Mouse (Mus musculus) left cerebral cortex, adult 9 months (tissue): Measurements from ENCODE around the gene Arf3.

Experiments
- DNase-seq, 2 experiments: peaks; one replicate each; pipeline ENCODE4 v3.0.0; 2022; ENCODE audit warnings: low spot score in 2 of 2

Gene Arf3

DNA sequence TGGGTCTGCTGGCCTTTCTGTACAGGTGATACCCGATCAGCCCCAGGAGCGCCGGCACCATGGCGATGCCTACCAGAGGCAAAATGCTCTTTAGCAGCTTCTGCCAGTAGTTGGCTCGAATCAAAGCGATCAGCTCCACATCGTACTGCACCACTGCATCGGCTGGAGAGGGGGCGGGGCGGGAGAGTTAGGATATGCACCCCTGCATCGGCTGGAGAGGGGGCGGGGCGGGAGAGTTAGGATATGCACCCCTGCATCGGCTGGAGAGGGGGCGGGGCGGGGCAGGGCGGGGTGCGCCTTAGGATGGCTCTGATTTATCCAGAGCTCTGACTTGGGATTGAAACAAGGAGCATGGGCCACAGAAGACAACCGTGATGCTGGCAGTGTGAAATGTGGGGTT is 38.6 kb downstream of the Arf3 start:
- no peak for DNase-seq

GRCm38 (mm10) chr15:98722854-98723253 is 40.2 kb downstream of the Arf3 start:
- DNase-seq: no peak

DNA sequence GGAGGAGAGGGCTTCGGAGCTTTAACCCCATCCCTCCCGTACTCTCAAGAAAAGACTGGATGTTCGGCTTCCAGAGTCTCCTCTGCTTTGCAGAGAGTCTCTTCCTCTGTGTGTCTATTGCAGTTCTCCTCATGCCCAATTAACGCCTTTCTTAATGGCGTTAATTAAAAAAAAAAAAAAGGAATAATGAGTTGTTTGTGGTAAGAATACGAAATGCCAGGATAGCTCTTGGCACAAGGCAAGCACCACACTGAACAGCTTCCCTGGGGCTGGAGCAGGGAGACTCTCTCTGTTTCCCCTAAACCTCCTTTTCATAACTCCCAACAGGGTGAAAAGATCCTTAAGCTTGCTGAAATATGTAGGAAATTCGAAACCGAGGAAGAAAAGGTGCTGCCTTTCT is 40.8 kb downstream of the Arf3 start:
- no peak for DNase-seq

GRCm38 (mm10) chr15:98717301-98717700 is 45.7 kb downstream of the Arf3 start:
- DNase-seq: no peak

DNA sequence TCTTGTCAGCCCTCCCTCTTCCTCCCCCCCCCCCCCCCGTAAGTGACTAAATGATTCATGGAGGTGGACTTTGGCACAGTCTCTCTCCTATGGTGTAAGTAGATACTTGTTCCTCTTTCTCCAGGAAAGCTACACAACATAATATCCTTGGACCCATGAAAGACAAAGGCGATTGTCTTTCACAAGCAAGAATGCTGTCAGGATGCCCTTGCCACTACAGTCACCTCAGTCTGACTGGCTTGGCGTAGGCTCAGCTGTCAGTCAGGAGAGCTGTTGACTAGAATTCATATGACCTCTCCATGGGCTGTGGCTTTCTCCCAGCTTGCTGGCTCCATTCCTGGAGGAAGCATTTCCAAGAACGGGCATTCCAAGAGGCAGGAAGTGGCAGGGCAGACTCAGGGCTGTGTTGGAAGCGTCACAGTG is 48.8 kb downstream of the Arf3 start:
- no peak for DNase-seq

DNA sequence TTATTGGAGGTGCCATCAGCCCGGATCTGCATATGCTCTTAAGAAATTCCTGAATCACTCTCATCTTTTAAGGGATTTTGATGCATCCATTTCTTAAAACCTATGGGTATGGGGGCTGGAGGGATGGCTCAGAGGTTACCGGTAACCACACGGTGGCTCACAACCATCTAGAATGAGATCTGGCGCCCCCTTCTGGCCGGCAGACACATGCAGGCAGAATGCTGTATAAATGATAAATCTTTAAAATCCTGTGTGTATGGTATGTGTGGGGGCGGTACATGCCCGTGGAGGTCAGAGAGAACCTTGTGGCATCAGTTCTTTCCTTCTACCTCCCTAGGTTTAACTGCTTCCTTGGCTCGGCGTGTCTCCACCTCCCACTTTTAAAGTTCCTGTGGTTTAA is 52.6 kb downstream of the Arf3 start:
- DNase-seq: peak in 1 of 2 experiments; percentile 54

GRCm38 (mm10) chr15:98707766-98708372 is 55.1 kb downstream of the Arf3 start, which contains the start of gene Ccdc65:
Gene Ccdc65 (plus strand): TSS chr15:98708207.
- DNase-seq: peak; percentile 74 to 94

GRCm38 (mm10) chr15:98704312-98704711 is 58.7 kb downstream of the Arf3 start:
- DNase-seq: no peak

DNA sequence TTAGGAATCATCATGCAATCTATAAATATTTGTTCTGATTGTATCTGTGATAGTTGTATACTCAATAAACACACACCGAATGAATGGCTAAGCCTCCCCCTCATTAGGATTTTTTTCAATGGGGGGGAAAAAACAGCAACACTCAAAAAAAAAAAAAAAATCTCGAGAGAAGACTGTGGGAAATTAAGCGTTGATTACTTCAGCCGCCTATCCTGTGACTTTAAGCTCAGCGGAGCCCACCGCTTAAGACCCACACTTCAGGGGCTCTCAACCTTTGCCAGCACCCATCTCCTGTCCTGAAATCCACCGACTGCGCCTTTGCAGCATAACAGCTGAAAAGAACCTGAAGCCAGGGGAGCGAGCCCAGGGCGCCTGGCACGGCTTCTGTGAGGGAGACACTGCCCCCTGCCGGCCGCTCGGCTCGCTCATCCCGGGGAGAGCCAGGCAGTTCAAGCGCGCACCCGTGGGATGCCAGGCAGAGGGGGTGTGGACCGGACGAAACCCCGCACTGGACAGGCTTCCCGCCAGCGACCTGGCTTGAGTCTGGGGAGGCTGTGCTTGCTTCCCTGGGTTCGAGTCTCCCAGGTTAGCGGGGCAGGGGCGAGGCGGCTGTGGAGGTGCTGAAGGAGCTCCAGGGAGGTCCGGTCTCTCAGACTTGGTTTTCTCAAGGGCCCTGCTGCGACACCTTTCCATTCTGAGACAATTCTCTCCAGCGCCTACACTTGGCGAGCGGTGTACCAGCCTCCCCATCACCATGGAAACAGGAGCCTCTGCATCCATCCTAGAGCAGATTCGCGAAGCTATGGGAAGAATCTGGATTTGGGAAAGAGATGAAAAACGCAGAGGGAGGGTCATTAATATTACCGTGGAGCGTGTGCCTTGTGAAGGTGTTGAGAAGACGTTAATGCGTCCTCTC is 63.6 kb downstream of the Arf3 start:
- peak; percentile 70 to 94 for DNase-seq

- no peak for DNase-seq
These were observed 66.8 kb downstream of the Arf3 start for GRCm38 (mm10) chr15:98696216-98696615.

- DNase-seq: no peak
These were observed 67.3 kb downstream of the Arf3 start for GRCm38 (mm10) chr15:98695726-98696125.

DNA sequence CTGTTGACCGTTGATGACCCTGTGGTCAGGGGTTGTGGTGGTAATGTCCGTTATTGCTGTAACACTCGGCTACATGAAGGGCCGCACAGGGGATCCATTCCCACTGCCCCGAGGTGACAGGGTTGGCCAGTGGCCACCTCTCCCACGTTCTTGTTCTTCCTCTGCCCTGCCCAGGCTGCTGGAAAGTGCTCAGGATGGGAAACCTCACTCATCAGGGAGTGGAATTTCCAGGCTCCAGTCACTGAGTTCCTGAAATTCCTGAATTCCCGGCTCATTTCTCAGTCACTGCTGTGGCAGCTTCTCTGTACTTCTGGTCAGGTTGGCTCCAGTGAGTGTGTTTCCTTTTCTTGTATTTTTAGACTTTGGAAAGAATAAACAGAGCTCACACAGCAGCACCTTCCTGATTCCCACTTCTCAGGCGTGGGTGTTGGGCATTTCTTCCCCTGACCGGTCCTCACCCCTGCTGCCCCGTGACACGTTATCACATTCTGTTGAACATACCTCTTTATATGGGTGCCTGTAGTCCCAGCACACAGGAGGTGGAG is 70.8 kb downstream of the Arf3 start:
- no peak for DNase-seq

DNA sequence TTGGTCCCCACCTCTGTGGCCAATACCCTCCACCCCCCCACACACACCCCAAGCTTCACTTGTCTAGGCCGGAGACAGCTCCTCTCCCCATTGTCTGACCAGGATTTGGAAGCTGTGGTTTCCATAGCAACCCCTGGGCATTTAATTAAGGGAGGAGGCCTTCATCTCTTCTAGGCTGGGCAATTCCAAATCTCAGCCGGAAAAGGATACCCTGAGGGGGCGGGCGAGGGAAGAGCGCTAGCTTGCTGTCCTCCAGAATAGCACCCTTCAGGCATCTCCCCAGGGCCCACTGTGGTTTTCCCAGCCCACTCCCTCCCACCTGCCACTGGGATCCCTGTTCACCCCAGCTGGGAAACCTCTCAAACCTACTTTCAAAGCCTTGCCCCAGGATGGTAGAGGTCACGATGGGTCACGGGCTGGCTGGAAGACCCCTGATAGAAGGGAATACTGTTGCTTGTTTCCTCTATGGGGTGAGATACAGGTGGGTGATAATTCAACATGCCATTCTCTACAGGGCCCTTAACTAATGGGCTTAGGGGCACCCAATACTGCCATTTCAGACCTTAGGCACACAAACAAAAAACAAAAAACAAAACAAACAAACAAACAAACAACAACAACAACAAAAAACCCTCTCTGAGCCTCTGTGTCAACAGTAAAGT is 71.4 kb downstream of the Arf3 start:
- DNase-seq: peak in 1 of 2 experiments; percentile 42

GRCm38 (mm10) chr15:98689682-98690081 is 73.3 kb downstream of the Arf3 start:
- no peak for DNase-seq
